Mouse (Mus musculus): Measurements from ENCODE around the gene Mindy4.

Mindy4 gene

DNA sequence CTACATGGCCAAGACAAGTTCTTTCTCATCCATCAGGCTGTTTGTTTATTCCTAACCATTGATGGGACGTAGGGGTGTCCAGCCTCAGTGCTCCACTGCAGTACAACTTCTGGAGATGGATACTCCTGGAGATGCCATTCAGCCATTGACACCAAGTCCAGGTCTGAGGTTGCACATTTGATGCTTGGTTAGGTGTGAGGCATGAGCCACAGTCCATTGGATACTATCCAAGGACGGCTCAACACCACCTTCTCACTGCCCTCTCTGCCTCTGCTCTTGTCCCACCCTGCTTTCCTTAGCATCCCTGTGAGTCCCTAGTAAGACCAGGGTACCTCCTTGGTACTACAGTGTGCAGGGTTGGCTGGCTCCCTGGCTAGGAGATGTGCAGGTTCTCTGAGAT, 96.7 kb downstream of the Mindy4 start:
- DNase-seq (ENCODE audit: low spot score in 2 of 2), result no peak

DNA sequence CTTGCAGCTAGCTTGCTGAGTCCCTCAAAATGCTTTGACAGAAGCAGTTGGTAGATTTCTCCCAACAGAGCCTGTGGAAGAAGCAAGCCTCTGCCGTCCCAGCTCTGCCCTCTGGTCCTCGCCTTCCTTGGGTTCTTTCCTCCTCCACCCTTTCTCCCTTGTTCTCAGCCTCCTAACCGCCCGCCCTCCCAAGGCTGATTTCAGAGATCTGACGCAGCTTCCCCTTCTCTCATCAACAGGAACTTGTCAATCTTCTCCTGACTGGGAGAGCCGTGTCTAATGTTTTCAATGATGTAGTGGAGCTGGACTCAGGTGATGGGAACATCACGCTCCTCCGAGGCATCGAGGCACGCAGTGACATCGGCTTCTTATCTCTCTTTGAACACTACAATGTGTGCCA, 97.5 kb downstream of the Mindy4 start:
- DNase-seq (ENCODE audit: low spot score in 2 of 2), result no peak

DNA sequence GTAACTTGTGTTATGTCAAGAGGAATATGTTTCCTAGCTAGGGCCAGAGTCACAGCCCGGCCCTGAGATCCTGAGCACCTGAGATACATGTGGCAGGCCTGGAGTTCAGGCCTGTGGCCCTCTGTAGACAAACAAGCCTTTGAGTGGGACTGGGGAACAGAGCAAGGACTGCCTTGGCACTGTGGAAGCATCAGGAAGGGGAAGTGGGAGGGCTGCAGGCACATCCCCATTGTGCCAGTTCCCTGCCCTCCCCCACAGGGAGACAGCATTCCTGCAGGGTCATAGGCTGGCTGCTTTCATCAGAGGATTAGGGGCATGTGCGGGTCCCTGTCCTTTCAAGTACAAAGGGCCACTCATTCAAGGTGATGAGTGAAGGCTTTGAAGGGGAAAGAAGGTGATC, 107.0 kb downstream of the Mindy4 start:
- no peak for DNase-seq (ENCODE audit: low spot score in 2 of 2)

DNA sequence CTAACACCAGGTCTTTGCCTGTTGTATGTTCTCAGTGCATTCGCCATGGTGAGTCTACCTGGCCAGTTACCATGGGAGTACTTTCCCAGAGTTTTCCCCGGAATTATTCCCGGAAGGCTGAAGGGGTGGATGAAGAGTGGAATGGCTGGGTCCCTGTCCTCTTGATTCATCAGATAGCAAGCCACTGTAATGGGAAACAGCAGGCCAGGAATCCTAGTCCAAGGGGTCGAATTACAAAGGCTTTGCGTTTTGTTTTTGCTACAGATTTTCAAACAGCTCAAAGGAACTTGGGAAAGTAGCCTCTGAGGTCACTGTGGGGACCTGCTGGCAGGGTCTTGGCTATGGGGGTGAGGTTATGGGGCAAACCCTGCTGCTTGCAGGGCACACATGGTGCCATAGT, 108.8 kb downstream of the Mindy4 start:
- no peak for DNase-seq (ENCODE audit: low spot score in 2 of 2)

DNA sequence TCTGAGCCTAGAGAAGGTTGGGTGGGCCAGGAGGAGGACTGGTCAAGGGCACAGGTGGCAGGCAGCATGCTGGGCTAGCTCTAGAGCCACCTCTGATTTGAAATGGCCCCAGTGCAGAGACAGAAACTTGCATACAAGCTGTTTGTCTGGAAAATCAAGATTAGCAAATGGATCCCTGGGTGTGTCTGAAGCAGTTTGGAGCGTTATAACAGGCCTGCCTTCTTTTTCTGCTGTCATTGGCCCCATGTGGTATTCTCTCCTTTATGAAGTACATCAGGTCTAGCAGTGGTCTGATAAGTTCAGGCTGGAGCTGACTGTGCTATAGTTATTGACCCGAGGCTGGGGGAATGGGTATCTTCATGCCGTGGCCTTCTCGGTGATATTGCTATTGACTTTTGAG, 110.7 kb downstream of the Mindy4 start:
- DNase-seq (ENCODE audit: low spot score in 2 of 2), result no peak

DNA sequence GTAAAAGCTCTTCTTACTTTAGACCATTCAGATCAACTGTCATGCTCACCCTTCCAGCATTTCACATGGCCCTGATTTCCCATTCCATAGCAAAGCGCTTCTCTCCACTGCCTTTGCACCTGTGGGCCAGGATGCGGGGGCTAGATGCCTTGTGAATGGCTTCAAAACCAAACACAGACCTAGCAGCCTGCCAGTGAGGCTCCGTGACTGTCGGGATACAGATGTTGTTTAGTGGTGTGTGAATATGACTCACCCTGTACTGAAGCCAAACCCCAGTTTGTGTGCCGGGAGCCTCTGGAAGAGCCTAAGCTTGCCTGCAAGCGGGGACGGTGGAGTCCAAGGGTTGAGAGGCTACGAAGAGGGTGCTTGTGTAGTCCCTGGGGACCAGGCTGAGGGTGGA, 111.4 kb downstream of the Mindy4 start:
- no peak for DNase-seq (ENCODE audit: low spot score in 2 of 2)

DNA sequence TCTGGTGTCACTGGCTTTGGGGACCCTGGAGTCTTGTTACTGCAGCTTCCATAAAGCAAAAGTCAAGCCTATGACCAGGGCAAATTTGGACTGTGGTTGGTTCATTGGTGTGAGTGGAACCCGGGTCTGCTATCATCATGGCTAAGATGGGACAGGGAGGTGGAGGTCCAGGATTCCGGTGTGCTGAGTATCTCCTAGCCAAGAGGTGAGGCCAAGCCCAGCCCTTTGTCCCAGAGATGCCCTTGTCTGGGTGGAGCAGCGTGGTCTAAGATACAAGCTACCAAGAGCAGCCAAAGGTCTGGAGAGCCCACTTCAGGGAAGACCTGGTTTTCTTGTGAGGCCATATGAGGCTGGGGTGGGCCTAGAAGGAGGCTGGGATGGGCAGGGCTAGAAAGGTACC, 115.4 kb downstream of the Mindy4 start:
- no peak for DNase-seq (ENCODE audit: low spot score in 2 of 2)

DNA sequence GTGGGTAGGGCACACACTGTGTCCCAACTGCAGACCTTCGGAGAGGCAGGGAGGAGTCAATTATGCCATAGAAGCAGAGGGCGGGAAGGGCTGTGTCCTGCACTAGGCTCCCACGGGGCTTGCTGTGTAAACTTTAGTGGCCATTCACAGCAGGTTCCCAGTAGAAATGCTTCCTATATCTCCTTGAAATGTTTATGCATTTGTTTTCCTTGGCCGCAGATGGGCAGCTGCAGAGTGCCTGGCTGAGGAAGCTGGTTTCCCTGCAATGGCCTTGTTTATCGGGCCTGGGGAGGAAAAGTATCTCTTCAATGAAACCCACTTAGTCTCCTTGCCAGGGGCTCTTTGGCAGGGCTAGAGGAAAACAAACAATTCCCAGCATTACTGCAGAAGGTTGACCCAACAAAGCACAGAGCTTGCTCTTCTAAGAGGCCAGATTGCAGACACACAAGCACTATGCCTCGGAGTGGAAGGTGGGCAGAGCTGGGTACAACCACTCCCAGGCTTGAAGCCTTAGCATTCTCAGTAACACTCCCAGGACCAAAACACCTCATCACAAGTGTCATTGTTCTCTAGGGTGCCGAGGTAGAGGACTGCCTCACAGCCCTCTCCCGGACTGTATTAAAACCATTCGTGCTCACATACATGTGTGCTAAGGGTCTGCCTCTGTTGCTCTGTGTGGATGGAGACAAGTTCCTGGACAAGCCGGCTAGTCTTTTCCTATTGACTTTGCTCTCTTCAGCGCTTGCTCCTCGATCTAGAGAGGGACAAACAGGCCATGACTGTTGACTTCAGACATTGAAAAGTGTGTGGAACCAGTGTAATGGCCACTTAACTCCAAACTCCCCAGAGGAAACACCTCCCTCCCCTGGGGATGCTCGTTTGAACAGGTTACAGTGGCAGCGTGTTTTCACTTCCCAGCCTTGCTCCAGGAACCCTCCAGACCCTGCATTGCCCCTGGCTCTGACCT, 116.7 kb downstream of the Mindy4 start:
- DNase-seq (ENCODE audit: low spot score in 2 of 2), result no peak

DNA sequence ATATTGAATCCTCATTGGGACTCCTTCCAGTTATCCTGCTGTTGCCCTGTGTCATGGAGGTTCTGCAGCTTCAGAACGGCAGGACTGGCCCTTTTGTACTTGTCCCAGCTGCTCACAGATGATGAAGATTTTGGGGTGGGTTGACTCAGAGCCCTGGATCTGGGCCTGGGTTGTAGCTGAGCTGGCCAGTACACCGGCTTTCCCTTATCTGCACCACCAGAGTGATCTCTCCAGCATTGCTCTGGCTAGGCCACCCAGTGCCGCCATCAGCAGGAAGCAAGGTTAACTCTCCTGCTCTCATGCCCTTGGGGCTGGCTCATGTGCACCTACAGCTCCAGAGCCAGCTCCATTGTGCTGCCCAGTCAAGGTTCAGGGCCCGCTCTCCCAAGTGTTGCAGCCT, 117.7 kb downstream of the Mindy4 start:
- peak in 1 of 2 experiments; percentile 47 for DNase-seq (ENCODE audit: low spot score in 2 of 2)

DNA sequence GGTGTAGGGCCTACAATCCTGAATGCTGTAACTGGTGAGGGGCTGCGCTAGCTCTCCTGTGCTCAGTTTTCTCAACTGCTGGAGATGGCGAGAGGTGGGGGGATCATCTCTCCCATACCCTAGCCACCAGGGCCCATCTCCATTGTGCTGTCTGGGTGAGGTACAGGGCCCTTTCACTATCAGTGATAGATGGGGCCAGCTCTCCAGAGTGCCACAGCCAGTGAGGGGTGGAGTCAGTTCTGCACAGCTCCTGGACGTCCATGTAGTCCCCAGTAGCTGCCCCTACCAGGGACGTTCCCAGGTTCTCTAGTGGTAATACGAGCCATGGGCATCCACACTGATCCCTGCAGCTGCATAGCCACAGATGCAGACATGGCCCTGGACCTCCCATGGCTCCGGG, 118.3 kb downstream of the Mindy4 start:
- DNase-seq (ENCODE audit: low spot score in 2 of 2), result peak in 1 of 2 experiments; percentile 48

DNA sequence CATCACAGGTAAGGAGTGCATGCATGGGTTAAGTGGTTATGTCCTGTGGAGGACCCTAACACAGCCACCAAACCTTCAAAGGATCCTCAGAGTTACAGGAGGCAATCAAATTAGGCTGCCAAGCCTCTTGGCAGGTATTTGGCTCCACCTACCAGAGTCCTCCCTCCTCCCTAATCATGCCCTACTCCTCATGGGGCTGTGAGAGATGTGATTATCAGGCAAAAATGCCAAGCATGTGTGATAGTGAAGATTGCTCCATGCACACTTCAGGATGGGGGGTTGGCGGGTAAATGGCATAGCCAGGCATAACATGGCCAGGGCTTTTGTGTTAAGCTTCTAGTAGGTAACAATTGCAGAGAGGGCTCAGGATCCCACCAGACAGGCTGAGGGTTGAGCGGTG, 119.8 kb downstream of the Mindy4 start:
- DNase-seq (ENCODE audit: low spot score in 2 of 2), result peak in 1 of 2 experiments; percentile 44

DNA sequence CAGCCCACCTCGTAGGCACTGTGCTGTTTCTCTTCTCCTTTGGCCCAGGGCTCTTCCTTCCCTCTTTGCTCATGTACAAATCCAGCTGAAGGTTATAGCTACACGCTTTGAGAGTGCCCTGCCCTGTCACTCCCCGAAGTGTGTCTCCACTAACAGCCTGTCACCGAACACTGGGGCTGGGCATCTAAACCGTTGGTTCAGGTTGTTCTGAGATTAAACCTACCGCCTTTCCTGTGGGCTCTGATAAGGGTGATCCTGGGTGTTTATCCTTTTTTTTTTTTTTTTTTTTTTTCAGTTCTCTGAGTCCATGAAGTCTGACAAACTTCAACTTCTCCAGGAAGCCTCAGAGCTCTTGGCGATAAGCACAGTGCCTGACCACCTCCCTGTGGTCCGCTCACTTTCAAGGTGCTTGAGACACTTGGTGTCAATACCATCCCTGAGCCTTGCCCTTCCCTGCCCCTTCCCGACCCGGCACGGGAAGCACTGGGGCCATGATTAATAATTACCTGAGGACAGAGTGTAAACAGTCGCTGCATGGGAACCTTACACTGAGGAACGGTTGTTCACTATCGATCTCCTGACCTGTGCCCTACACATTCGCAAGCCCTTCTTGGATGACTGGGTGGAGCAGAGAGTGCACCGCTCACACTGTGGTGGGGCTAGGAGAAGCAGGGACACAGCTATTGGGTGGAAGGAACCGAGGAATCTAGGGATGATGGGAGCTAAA, 120.9 kb downstream of the Mindy4 start:
- peak; percentile 67 to 78 for DNase-seq (ENCODE audit: low spot score in 2 of 2)

DNA sequence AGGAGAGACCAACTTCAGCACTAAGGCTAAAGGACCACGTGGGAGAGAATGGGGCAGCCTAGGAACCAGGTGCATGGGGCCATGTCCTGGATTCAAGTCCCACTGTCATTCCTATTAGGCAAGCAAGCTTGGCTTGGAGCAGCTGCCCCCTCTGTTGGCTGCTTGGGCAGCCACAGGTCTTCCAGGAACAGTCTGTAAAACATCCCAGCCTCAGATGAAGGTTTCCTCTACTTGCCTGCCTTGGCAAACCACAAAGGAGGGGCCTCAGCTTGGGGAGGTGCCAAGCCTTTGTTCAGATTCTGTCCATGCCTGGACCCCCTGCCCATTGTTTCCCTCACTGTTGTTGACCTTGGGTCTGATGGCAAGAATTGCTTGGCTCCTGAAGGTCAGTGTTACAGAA, 121.6 kb downstream of the Mindy4 start:
- peak in 1 of 2 experiments; percentile 51 for DNase-seq (ENCODE audit: low spot score in 2 of 2)

DNA sequence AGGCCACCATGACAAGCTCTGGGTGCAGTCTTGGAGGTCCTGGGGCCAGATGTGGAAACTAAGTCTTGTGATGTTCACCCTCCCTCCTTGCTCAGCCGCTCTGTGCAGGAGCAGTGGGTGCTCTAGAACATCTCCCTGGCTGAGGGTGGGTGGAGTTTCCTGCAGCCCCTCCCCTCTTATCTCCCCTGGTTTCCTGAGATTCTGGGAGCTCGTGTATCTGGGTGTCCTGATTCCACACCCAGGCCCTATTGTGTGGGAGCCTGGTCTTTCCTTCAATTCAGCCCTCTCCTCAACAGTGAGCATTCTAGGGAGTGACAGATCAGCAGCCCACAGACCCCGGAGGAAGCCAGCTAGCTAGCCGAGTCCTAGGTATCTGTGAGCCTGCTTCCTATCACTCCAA, 123.1 kb downstream of the Mindy4 start:
- no peak for DNase-seq (ENCODE audit: low spot score in 2 of 2)

DNA sequence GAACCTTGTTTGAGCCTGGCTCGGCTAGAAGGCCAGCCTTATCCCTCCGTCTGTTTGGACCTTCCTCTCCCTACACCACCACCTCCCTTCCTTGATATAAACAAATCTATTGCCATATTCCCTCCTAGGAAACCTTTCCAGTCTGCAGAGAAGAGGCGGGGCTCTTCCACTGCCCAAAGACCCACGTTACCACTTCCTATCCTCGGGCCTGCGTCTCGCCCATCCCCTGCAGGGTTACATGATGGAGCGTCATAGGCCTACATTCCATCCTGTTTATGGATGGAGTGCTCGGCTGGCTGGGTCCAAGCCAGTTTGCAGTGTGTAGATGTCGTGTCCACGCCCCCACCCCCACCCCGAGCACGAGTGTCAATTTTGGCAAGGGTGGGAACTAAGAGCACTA, 124.1 kb downstream of the Mindy4 start:
- no peak for DNase-seq (ENCODE audit: low spot score in 2 of 2)

DNA sequence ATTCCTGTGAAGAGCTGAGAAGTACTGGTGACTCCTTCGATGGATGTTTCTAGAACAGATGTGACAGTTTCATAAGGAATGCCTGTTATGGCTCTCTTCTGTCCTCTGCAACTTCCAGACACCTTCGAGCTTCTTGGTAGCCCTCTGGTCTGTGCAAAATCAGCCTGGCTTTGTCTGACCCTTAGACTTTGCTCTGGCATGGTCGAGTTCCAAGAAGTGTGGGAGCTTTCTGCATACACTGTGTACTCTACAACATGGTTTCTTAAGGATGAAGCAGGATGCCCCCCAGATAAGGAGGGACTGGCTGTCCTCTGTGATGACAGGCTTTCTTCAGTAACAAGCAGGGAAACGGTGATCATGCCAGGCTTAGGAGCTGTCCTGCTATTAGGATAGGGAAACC, 125.0 kb downstream of the Mindy4 start:
- no peak for DNase-seq (ENCODE audit: low spot score in 2 of 2)

DNA sequence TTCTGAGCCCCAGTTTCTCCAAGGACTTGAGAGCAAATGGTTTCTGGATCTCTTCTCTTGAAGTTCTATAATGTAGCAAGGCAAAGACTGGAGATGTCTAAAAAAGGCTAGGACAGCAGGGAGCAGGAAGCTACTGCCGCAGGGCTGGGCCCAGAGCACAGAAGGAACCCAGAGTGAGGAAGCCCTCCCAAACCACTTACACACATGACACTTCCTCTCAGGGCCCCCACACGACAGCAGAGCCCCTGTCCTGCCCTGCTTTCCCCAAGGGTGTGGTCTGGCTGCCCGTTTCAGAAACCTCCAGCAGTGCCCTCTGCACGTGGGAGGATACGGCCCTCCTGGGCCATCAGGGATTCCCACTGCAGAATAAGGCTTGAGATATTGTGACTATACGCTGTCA, 128.1 kb downstream of the Mindy4 start:
- DNase-seq (ENCODE audit: low spot score in 2 of 2), result no peak

DNA sequence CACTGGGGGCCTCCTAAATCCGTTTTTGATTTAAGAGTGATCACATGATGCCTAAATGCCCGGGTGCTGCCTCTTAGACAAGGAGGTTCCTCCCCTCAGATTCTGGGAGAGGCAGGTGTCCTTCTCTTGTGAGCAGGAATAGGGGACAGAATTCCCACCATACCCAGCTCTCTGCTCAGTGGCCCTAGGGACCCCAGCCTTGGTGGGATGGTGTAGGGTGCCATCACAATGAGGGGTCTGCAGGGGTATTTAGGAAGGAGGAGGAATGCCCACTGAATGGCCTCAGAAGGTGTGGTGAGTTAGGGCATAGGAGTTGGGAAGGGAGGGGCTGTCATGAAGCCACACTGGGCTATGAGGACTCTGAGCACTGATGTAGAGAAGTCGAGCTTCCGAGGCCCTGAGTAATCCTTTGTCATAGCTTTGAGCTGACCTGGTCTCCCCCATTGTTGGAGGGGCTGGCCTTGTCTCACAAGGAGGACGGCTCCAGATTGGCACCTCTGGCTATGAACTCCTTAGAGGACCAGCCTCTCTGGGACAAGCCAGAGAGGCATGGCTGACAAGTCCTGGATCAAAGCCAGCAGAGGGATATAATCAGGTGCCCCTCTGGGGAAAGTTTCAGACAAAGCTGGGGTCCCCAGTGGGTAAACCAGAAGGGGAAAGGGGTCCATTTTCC, 129.1 kb downstream of the Mindy4 start:
- DNase-seq (ENCODE audit: low spot score in 2 of 2), result no peak

DNA sequence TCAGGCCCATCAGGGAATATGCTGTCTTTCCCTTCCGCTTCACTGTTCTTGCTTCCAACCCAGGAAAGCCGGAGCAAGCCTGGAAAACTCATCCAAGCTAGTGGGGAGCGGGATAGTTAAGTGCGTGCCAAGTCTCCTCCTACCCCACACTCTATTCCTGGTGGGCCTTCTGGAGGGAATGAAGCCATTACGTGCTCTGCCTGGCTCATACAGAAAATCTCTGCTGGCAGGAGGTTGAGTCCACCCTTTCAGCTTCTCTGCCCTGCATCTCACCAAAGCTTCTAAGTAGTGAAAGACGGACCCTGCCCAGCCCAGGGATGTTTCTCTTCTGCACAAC, 129.6 kb downstream of the Mindy4 start:
- DNase-seq (ENCODE audit: low spot score in 2 of 2), result no peak

DNA sequence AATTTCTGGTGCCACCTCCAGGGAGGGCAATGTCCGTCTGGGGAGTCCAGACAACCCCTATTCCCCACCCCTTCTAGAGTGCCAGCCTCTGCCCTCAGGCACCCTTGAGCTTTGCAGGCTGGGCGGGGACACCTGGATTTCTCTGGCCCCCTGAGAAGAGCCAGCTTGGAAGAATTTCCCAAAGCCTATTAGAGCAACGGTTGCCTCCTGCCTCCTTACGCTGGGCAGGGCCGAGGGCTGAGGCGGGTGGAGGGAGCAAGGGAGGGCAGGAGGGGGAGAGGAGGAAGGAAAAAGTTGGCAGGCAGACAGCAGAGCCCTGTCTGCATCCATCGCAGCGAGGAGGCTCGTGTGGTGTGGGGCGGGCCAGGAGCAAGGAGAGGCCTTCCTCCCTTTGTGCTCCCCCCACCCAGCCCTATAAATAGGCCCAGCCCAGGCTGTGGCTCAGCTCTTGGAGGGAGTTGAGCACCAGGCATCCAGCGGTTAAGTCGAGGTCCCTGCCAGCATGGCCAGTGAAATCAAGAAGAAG, 132.9 kb downstream of the Mindy4 start, which contains the start of gene Aqp1:
Gene Aqp1, plus strand, starts transcription at position 444 of the 526 bp plus-strand sequence.
- DNase-seq (ENCODE audit: low spot score in 2 of 2), result peak; percentile 85 to 89

DNA sequence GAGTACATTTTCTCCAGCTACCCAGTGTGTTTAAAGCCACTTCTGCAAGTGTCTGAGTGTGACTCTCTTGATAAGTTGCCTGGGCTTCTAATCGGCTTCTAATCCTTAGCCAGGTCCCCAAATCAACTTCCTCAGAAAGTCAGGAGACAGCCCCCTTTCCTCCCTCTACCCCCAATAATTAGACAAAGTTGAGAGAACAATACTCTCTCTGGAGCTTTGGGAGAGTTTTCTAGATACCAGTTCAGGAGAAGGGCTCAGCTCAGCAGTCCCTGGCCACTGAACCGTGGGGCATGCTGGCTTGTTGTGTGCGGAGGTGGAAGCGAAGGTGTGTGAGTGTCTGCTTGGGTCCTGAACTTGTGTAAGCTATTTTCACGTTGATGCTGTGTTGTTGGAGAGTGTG, 134.1 kb downstream of the Mindy4 start:
- no peak for DNase-seq (ENCODE audit: low spot score in 2 of 2)

DNA sequence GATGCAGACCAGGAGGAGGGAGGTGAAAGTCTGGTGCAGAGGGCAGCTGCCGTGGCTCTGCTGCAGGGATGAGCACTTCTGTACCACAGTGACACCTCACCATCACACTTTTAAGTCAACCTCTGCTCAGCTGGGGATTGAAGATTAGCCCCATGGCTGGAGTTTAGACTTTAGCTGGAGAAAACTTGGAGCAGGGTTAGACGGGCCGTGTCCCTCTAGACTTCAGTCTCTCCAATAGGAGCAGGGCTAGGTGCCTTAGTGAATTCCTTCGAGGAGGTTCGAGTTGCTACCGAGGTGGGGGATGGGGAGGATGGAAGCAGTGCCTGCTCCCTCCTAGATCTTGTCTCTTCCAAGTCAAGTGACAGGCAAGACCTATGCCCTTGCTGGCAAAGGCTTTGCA, 134.9 kb downstream of the Mindy4 start:
- peak in 1 of 2 experiments; percentile 56 for DNase-seq (ENCODE audit: low spot score in 2 of 2)
